Mouse (Mus musculus) lung, embryonic 14.5 days (tissue): Measurements from ENCODE around the gene Cd3eap. TPM values are rescaled to one million over a fixed set of nuclear protein-coding genes. Genes with fewer than 3 reads are reported as not detected.
A peak's percentile ranks its signal among the peaks of the same experiment; 100 is the strongest.

Experiments
- ATAC-seq: fragments of 200-750 bp; cut with Nextera tagmentation; 2 replicates; pipeline ENCODE4 v1.8.0; 2017; ENCODE audit warnings: mild to moderate bottlenecking, moderate TSS enrichment, moderate library complexity; ENCODE audit not compliant: insufficient read depth
- DNase-seq: peaks from one replicate; pipeline ENCODE4 v3.0.0-alpha.2; 2015
- H3K27ac ChIP-seq: fragments of 300-500 bp; sonication (generic); 2 replicates; pipeline ENCODE4 v1.5.1; 2014; ENCODE audit warnings: low read depth, mild to moderate bottlenecking, moderate library complexity
- H3K27me3 ChIP-seq: fragments of 300-500 bp; sonication (generic); 2 replicates; pipeline ENCODE4 v1.6.1; 2014; ENCODE audit warnings: low read length, control low read depth; ENCODE audit not compliant: insufficient read depth
- H3K36me3 ChIP-seq: fragments of 300-500 bp; sonication (generic); 2 replicates; pipeline ENCODE4 v1.6.1; 2014; ENCODE audit warnings: control low read depth; ENCODE audit not compliant: insufficient read depth
- H3K4me1 ChIP-seq: fragments of 300-500 bp; sonication (generic); 2 replicates; pipeline ENCODE4 v1.6.1; 2014; ENCODE audit warnings: antibody characterized with exemption, control low read depth; ENCODE audit not compliant: insufficient read depth
- H3K4me2 ChIP-seq: fragments of 300-500 bp; sonication (generic); 2 replicates; pipeline ENCODE4 v1.6.1; 2014; ENCODE audit warnings: mild to moderate bottlenecking
- H3K4me3 ChIP-seq: fragments of 300-500 bp; sonication (generic); 2 replicates; pipeline ENCODE4 v1.5.1; 2014; ENCODE audit warnings: low read depth, low read length
- H3K9ac ChIP-seq: fragments of 300-500 bp; sonication (generic); 2 replicates; pipeline ENCODE4 v1.6.1; 2014
- H3K9me3 ChIP-seq: fragments of 300-500 bp; sonication (generic); 2 replicates; pipeline ENCODE4 v1.6.1; 2016; ENCODE audit warnings: low read depth, low read length, control low read depth
- CTCF ChIP-seq: IDR thresholded peaks from 2 replicates; pipeline ENCODE4 v1.5.1; 2016; ENCODE audit warnings: antibody characterized with exemption, low read depth
- WGBS: fragments of 180-500 bp; shearing (Covaris S2); extraction: QIAGEN DNeasy Blood & Tissue Kit; methylation state at CpG from one replicate; pipeline ENCODE4 v1.1.7; 2014; 5-methylcytosine and 5-hydroxymethylcytosine counted together
- polyA plus RNA-seq: library from polyadenylated mRNA; unstranded; fragments of >200 nt; fragmentation: Nextera tagmentation; extraction: Ambion mirVana; gene quantifications from 2 replicates; pipeline ENCODE4 v1.2.1, GENCODE M21; 2014

Cd3eap gene
- polyA plus RNA-seq, 1 experiment from 2014 or later, result 24.2 TPM

- H3K4me3 ChIP-seq, result no peak overlapping the region
- H3K9ac ChIP-seq, result no peak overlapping the region
- WGBS, result 5% methylated on average over 18 of the region's 18 CpGs
- H3K4me2 ChIP-seq, result no peak overlapping the region
- H3K9me3 ChIP-seq, result no peaks in the 10 kb centered on the region
- peaks cover 8% of the 10 kb centered on the region; the same call in 1 of the 2 replicates for H3K4me1 ChIP-seq
- no peak overlapping the region; the same call in 1 of the 2 replicates for H3K27ac ChIP-seq
- no peaks in the 10 kb centered on the region for H3K27me3 ChIP-seq
- DNase-seq (peak; percentile 80), ATAC-seq (no peak)
- TF ChIP-seq CTCF, result peak; percentile 85
- H3K36me3 ChIP-seq, result no peaks in the 10 kb centered on the region
Measured at GRCm38 (mm10) chr7:19363881-19364280, 4.6 kb upstream of the Cd3eap start.

- H3K27me3 ChIP-seq, result no peaks in the 10 kb centered on the region
- peaks cover 9% of the 10 kb centered on the region for H3K36me3 ChIP-seq
- no peak overlapping the region for H3K27ac ChIP-seq
- DNase-seq (no peak), ATAC-seq (no peak)
- TF ChIP-seq CTCF, result no peak
- H3K9ac ChIP-seq, result no peak overlapping the region
- peaks cover 8% of the 10 kb centered on the region; the same call in 1 of the 2 replicates for H3K4me1 ChIP-seq
- H3K4me2 ChIP-seq, result peak overlapping the region; percentile 94
- no peaks in the 10 kb centered on the region for H3K9me3 ChIP-seq
- WGBS, result 39% methylated on average over 4 of the region's 4 CpGs
- H3K4me3 ChIP-seq, result peak overlapping the region; percentile 64; the same call in 1 of the 2 replicates
Measured at GRCm38 (mm10) chr7:19362276-19362675, 3.0 kb upstream of the Cd3eap start.

- Histone ChIP-seq H3K4me3 (peak overlapping the region; percentile 64), H3K27ac (peak overlapping the region; percentile 61; the same call in 1 of the 2 replicates), H3K27me3 (no peaks in the 10 kb centered on the region), H3K9ac (peak overlapping the region; percentile 61; the same call in 1 of the 2 replicates), H3K4me1 (peaks cover 8% of the 10 kb centered on the region; the same call in 1 of the 2 replicates), H3K4me2 (peak overlapping the region; percentile 94), H3K9me3 (no peaks in the 10 kb centered on the region), H3K36me3 (peaks cover 13% of the 10 kb centered on the region)
- 6% methylated on average over 16 of the region's 16 CpGs for WGBS
- DNase-seq, result peak; percentile 78
- ATAC-seq, result 0 out of 2 replicates have a peak, but pooled peaks have one; percentile 3
- TF ChIP-seq CTCF, result peak; percentile 87
Measured at GRCm38 (mm10) chr7:19361720-19362119, 2.4 kb upstream of the Cd3eap start.

GRCm38 (mm10) chr7:19360944-19361343 lies 1.7 kb upstream of the Cd3eap start:
- no peaks in the 10 kb centered on the region for H3K9me3 ChIP-seq
- peaks cover 20% of the 10 kb centered on the region for H3K36me3 ChIP-seq
- H3K4me3 ChIP-seq, result peak overlapping the region; percentile 64
- peak overlapping the region; percentile 61 for H3K9ac ChIP-seq
- ATAC-seq, result peak; percentile 76
- peaks cover 8% of the 10 kb centered on the region; the same call in 1 of the 2 replicates for H3K4me1 ChIP-seq
- TF ChIP-seq CTCF, result no peak
- DNase-seq, result peak; percentile 95
- H3K4me2 ChIP-seq, result peak overlapping the region; percentile 94
- H3K27me3 ChIP-seq, result no peaks in the 10 kb centered on the region
- peak overlapping the region; percentile 61; the same call in 1 of the 2 replicates for H3K27ac ChIP-seq
- under 1% methylated on average over 27 of the region's 27 CpGs for WGBS

GRCm38 (mm10) chr7:19359892-19360641 lies 784 bp upstream of the Cd3eap start:
- no peaks in the 10 kb centered on the region for H3K9me3 ChIP-seq
- peak overlapping the region; percentile 62 for H3K27ac ChIP-seq
- H3K4me2 ChIP-seq, result peak overlapping the region; percentile 94
- WGBS, result under 1% methylated on average over 45 of the region's 45 CpGs
- peaks cover 27% of the 10 kb centered on the region for H3K36me3 ChIP-seq
- DNase-seq, result peak; percentile 92
- H3K9ac ChIP-seq, result peak overlapping the region; percentile 63
- H3K27me3 ChIP-seq, result no peaks in the 10 kb centered on the region
- no peak for TF ChIP-seq CTCF
- peak; percentile 73 for ATAC-seq
- peak overlapping the region; percentile 64 for H3K4me3 ChIP-seq
- H3K4me1 ChIP-seq, result peaks cover 8% of the 10 kb centered on the region; the same call in 1 of the 2 replicates

GRCm38 (mm10) chr7:19358634-19359033 lies 649 bp downstream of the Cd3eap start:
- Histone ChIP-seq H3K36me3 (peaks cover 38% of the 10 kb centered on the region), H3K4me1 (peaks cover 8% of the 10 kb centered on the region; the same call in 1 of the 2 replicates), H3K4me3 (peak overlapping the region; percentile 64), H3K4me2 (peak overlapping the region; percentile 94), H3K27ac (no peak overlapping the region), H3K9ac (peak overlapping the region; percentile 63), H3K9me3 (no peaks in the 10 kb centered on the region), H3K27me3 (no peaks in the 10 kb centered on the region)
- 14% methylated on average over 13 of the region's 13 CpGs for WGBS
- ATAC-seq (no peak), DNase-seq (peak; percentile 23)
- no peak for TF ChIP-seq CTCF
